Mouse (Mus musculus): ENCODE data around the gene Pip5k1c.

DNA sequence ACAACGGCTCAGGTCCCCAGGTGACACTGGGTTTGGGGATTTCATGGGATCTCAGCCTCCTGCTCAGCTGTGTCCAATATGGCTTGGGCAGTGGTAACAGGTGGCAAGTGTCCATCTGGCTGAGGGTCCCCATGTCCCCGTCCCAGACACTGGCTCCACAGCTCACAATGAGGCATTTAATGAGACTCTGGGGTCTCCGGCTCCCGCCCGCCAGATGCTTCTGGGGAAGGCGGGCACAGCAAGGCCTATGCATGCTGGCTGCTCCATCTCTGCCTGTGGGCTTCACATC lies 74.4 kb downstream of the Pip5k1c start:
- no peak for TF ChIP-seq CTCF (IDR thresholded peaks at IDR 0.05; ENCODE audit: borderline replicate concordance, insufficient read depth, low read depth, low read length)
- no peak for TF ChIP-seq POLR2A (IDR thresholded peaks at IDR 0.05; ENCODE audit: borderline replicate concordance, insufficient read depth, low read length)

Data from cerebellum, adult 2 months (tissue).